Mouse (Mus musculus): ENCODE results near the gene Gm43302. TPM values are rescaled to one million over a fixed set of nuclear protein-coding genes. Genes with fewer than 3 reads are reported as not detected.
"Not testable (repeated sequence)": the region's sequence is repeated elsewhere in the genome, so short reads cannot be mapped to it uniquely, and the experiment has no call there.

Gm43302 gene
- polyA plus RNA-seq (2014; fragmentation: Nextera tagmentation; extraction: Ambion mirVana), result not detected in 2 replicates

- DNase-seq (ENCODE audit: low spot score); H3K27me3 ChIP-seq (ENCODE audit: control insufficient read depth, insufficient read depth, low read length); H3K36me3 ChIP-seq (ENCODE audit: control insufficient read depth, insufficient read depth, low read length); H3K4me3 ChIP-seq (ENCODE audit: low read depth, low read length); H3K9me3 ChIP-seq (ENCODE audit: control insufficient read depth, low read length); H3K4me2 ChIP-seq (ENCODE audit: low read depth, severe bottlenecking); H3K9ac ChIP-seq (ENCODE audit: low read length); H3K27ac ChIP-seq (replicated peaks; ENCODE audit: low read depth, low read length); ATAC-seq (ENCODE audit: insufficient number of reproducible peaks, low FRiP score, low TSS enrichment, low read depth); H3K4me1 ChIP-seq (ENCODE audit: control insufficient read depth, insufficient read depth, low read length): not testable (repeated sequence)
- WGBS, result 62% methylated on average over 3 of the region's 3 CpGs
Measured at GRCm38 (mm10) chr5:105293226-105294165, at the start of gene Gm43302, which contains the start of gene Gbp6. TSS of gene Gm43302 (minus strand) at chr5:105293695. TSS of gene Gbp6 (minus strand) at chr5:105293698.

- Histone ChIP-seq H3K27me3 (ENCODE audit: control insufficient read depth, insufficient read depth, low read length) (no peaks in the 10 kb centered on the region), H3K4me3 (ENCODE audit: low read depth, low read length) (no peak overlapping the region), H3K9ac (ENCODE audit: low read length) (no peak overlapping the region), H3K4me1 (ENCODE audit: control insufficient read depth, insufficient read depth, low read length) (no peaks in the 10 kb centered on the region), H3K36me3 (ENCODE audit: control insufficient read depth, insufficient read depth, low read length) (no peaks in the 10 kb centered on the region), H3K9me3 (ENCODE audit: control insufficient read depth, low read length) (no peaks in the 10 kb centered on the region), H3K4me2 (ENCODE audit: low read depth, severe bottlenecking) (no peak overlapping the region), H3K27ac (replicated peaks; ENCODE audit: low read depth, low read length) (no peak overlapping the region)
- ATAC-seq (ENCODE audit: insufficient number of reproducible peaks, low FRiP score, low TSS enrichment, low read depth) (no peak), DNase-seq (ENCODE audit: low spot score) (no peak)
- 76% methylated on average over 2 of the region's 2 CpGs for WGBS
Measured at GRCm38 (mm10) chr5:105341281-105341680, 47.8 kb upstream of the Gm43302 start.

GRCm38 (mm10) chr5:105322543-105322942 lies 29.0 kb upstream of the Gm43302 start:
- no peak overlapping the region for H3K4me3 ChIP-seq (ENCODE audit: low read depth, low read length)

GRCm38 (mm10) chr5:105310941-105311340 lies 17.4 kb upstream of the Gm43302 start:
- WGBS, result 74% methylated on average over 2 of the region's 2 CpGs

More at GRCm38 (mm10) chr5:105322543-105322942, 29.0 kb upstream of the Gm43302 start:
- no peaks in the 10 kb centered on the region for H3K36me3 ChIP-seq (ENCODE audit: control insufficient read depth, insufficient read depth, low read length)
- H3K4me2 ChIP-seq (ENCODE audit: low read depth, severe bottlenecking), result no peak overlapping the region
- WGBS, result 71% methylated on average over 2 of the region's 2 CpGs
- H3K9ac ChIP-seq (ENCODE audit: low read length), result no peak overlapping the region
- ATAC-seq (ENCODE audit: insufficient number of reproducible peaks, low FRiP score, low TSS enrichment, low read depth) (no peak), DNase-seq (ENCODE audit: low spot score) (no peak)
- no peaks in the 10 kb centered on the region for H3K27me3 ChIP-seq (ENCODE audit: control insufficient read depth, insufficient read depth, low read length)
- H3K9me3 ChIP-seq (ENCODE audit: control insufficient read depth, low read length), result no peaks in the 10 kb centered on the region
- H3K27ac ChIP-seq (replicated peaks; ENCODE audit: low read depth, low read length), result no peak overlapping the region
- no peaks in the 10 kb centered on the region for H3K4me1 ChIP-seq (ENCODE audit: control insufficient read depth, insufficient read depth, low read length)

GRCm38 (mm10) chr5:105309148-105309547 lies 15.7 kb upstream of the Gm43302 start:
- not testable (repeated sequence) for H3K9me3 ChIP-seq (ENCODE audit: control insufficient read depth, low read length); ATAC-seq (ENCODE audit: insufficient number of reproducible peaks, low FRiP score, low TSS enrichment, low read depth); H3K27me3 ChIP-seq (ENCODE audit: control insufficient read depth, insufficient read depth, low read length); H3K4me2 ChIP-seq (ENCODE audit: low read depth, severe bottlenecking); H3K4me3 ChIP-seq (ENCODE audit: low read depth, low read length); H3K36me3 ChIP-seq (ENCODE audit: control insufficient read depth, insufficient read depth, low read length); H3K4me1 ChIP-seq (ENCODE audit: control insufficient read depth, insufficient read depth, low read length); H3K9ac ChIP-seq (ENCODE audit: low read length); DNase-seq (ENCODE audit: low spot score); H3K27ac ChIP-seq (replicated peaks; ENCODE audit: low read depth, low read length)
- WGBS, result 62% methylated on average over 1 of the region's 1 CpGs

More at GRCm38 (mm10) chr5:105310941-105311340, 17.4 kb upstream of the Gm43302 start:
- no peaks in the 10 kb centered on the region for H3K4me1 ChIP-seq (ENCODE audit: control insufficient read depth, insufficient read depth, low read length)
- no peaks in the 10 kb centered on the region for H3K27me3 ChIP-seq (ENCODE audit: control insufficient read depth, insufficient read depth, low read length)
- no peak overlapping the region for H3K4me3 ChIP-seq (ENCODE audit: low read depth, low read length)
- H3K27ac ChIP-seq (replicated peaks; ENCODE audit: low read depth, low read length), result no peak overlapping the region
- ATAC-seq (ENCODE audit: insufficient number of reproducible peaks, low FRiP score, low TSS enrichment, low read depth), result no peak
- no peaks in the 10 kb centered on the region for H3K9me3 ChIP-seq (ENCODE audit: control insufficient read depth, low read length)
- no peak overlapping the region for H3K4me2 ChIP-seq (ENCODE audit: low read depth, severe bottlenecking)
- no peak overlapping the region for H3K9ac ChIP-seq (ENCODE audit: low read length)
- no peaks in the 10 kb centered on the region for H3K36me3 ChIP-seq (ENCODE audit: control insufficient read depth, insufficient read depth, low read length)
- no peak for DNase-seq (ENCODE audit: low spot score)

GRCm38 (mm10) chr5:105306946-105307345 lies 13.5 kb upstream of the Gm43302 start:
- H3K9me3 ChIP-seq (ENCODE audit: control insufficient read depth, low read length); DNase-seq (ENCODE audit: low spot score); H3K4me1 ChIP-seq (ENCODE audit: control insufficient read depth, insufficient read depth, low read length); H3K4me2 ChIP-seq (ENCODE audit: low read depth, severe bottlenecking); H3K27me3 ChIP-seq (ENCODE audit: control insufficient read depth, insufficient read depth, low read length); H3K4me3 ChIP-seq (ENCODE audit: low read depth, low read length); H3K9ac ChIP-seq (ENCODE audit: low read length); ATAC-seq (ENCODE audit: insufficient number of reproducible peaks, low FRiP score, low TSS enrichment, low read depth); H3K36me3 ChIP-seq (ENCODE audit: control insufficient read depth, insufficient read depth, low read length); H3K27ac ChIP-seq (replicated peaks; ENCODE audit: low read depth, low read length): not testable (repeated sequence)

GRCm38 (mm10) chr5:105306159-105306581 lies 12.7 kb upstream of the Gm43302 start:
- H3K27ac ChIP-seq (replicated peaks; ENCODE audit: low read depth, low read length), result no peak overlapping the region
- no peaks in the 10 kb centered on the region for H3K9me3 ChIP-seq (ENCODE audit: control insufficient read depth, low read length)
- ATAC-seq (ENCODE audit: insufficient number of reproducible peaks, low FRiP score, low TSS enrichment, low read depth) (no peak), DNase-seq (ENCODE audit: low spot score) (no peak)
- H3K36me3 ChIP-seq (ENCODE audit: control insufficient read depth, insufficient read depth, low read length), result no peaks in the 10 kb centered on the region
- 88% methylated on average over 1 of the region's 1 CpGs for WGBS
- H3K4me3 ChIP-seq (ENCODE audit: low read depth, low read length), result no peak overlapping the region
- H3K4me2 ChIP-seq (ENCODE audit: low read depth, severe bottlenecking), result no peak overlapping the region
- no peaks in the 10 kb centered on the region for H3K27me3 ChIP-seq (ENCODE audit: control insufficient read depth, insufficient read depth, low read length)
- H3K9ac ChIP-seq (ENCODE audit: low read length), result no peak overlapping the region
- H3K4me1 ChIP-seq (ENCODE audit: control insufficient read depth, insufficient read depth, low read length), result no peaks in the 10 kb centered on the region

- WGBS, result 89% methylated on average over 4 of the region's 4 CpGs
Measured at GRCm38 (mm10) chr5:105305671-105306070, 12.2 kb upstream of the Gm43302 start.

More at GRCm38 (mm10) chr5:105305671-105306070, 12.2 kb upstream of the Gm43302 start:
- DNase-seq (ENCODE audit: low spot score); H3K4me1 ChIP-seq (ENCODE audit: control insufficient read depth, insufficient read depth, low read length); H3K4me2 ChIP-seq (ENCODE audit: low read depth, severe bottlenecking); H3K27me3 ChIP-seq (ENCODE audit: control insufficient read depth, insufficient read depth, low read length); H3K9me3 ChIP-seq (ENCODE audit: control insufficient read depth, low read length); H3K4me3 ChIP-seq (ENCODE audit: low read depth, low read length); H3K9ac ChIP-seq (ENCODE audit: low read length); ATAC-seq (ENCODE audit: insufficient number of reproducible peaks, low FRiP score, low TSS enrichment, low read depth); H3K36me3 ChIP-seq (ENCODE audit: control insufficient read depth, insufficient read depth, low read length); H3K27ac ChIP-seq (replicated peaks; ENCODE audit: low read depth, low read length): not testable (repeated sequence)
